Mouse (Mus musculus): Measurements from ENCODE around the gene Supt16. TPM values are rescaled to one million over a fixed set of nuclear protein-coding genes. Genes with fewer than 3 reads are reported as not detected.
A peak's percentile ranks its signal among the peaks of the same experiment; 100 is the strongest.

Gene Supt16
- polyA plus RNA-seq, 1 experiment from 2014 or later = 46.1 TPM

- H3K4me1 ChIP-seq = 0 out of 2 replicates have a peak, but pooled peaks cover 3% of the 10 kb centered on the region
- no peaks in the 10 kb centered on the region for H3K27me3 ChIP-seq
- WGBS = 58% methylated on average over 4 of the region's 4 CpGs
- H3K4me3 ChIP-seq (replicated peaks) = no peak overlapping the region
- no peaks in the 10 kb centered on the region for H3K36me3 ChIP-seq
- ATAC-seq (ENCODE audit: insufficient number of reproducible peaks, low FRiP score, low TSS enrichment, low read depth) = no peak
- no peak overlapping the region for H3K4me2 ChIP-seq (replicated peaks)
- H3K9ac ChIP-seq = no peak overlapping the region
- H3K27ac ChIP-seq (replicated peaks) = no peak overlapping the region
- no peaks in the 10 kb centered on the region for H3K9me3 ChIP-seq (replicated peaks)
Measured at GRCm38 (mm10) chr14:52146540-52146939, 50.7 kb downstream of the Supt16 start.

GRCm38 (mm10) chr14:52144165-52144564 is 53.1 kb downstream of the Supt16 start:
- 0 out of 2 replicates have a peak, but pooled peaks cover 10% of the 10 kb centered on the region for H3K4me1 ChIP-seq
- no peak overlapping the region for H3K9ac ChIP-seq
- no peaks in the 10 kb centered on the region for H3K36me3 ChIP-seq
- H3K4me2 ChIP-seq (replicated peaks) = no peak overlapping the region
- H3K4me3 ChIP-seq (replicated peaks) = no peak overlapping the region
- H3K27ac ChIP-seq (replicated peaks) = no peak overlapping the region
- no peaks in the 10 kb centered on the region for H3K9me3 ChIP-seq (replicated peaks)
- no peak for ATAC-seq (ENCODE audit: insufficient number of reproducible peaks, low FRiP score, low TSS enrichment, low read depth)
- WGBS = 65% methylated on average over 4 of the region's 4 CpGs
- H3K27me3 ChIP-seq = no peaks in the 10 kb centered on the region

DNA sequence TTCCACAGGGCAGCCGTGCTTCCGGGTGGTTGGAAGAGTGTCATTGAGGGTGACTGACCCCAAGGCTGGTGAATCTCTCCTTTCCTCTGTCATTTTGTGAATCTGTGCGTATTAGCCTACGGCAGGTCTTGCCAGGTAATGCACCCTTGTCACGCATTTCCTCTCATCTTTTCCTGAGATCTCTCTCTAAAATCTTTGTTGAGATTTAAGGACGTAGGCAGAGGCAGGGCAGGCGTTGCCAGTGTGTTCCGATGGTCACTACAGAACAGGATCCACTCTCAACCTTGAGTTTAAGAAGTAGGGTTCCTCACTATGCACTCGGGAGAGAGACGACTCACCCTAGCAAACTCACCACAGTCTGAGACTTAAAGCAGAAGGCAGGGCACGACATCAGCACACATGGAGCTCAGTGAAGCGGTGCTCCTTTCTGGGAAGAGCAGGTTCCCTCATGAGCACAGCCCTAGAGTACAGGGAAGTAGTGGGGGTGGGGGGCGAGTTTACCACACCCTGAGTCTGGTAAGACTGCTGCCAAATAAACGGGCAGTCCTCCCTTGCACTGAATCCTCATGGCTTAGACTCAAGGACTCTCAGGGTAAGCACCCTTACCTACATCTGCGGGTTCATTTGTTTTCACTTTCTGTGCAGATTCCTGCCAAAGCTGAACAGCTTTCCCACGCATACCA is 55.6 kb downstream of the Supt16 start:
- Histone ChIP-seq H3K4me1 (0 out of 2 replicates have a peak, but pooled peaks cover 10% of the 10 kb centered on the region), H3K27ac (replicated peaks) (no peak overlapping the region), H3K36me3 (no peaks in the 10 kb centered on the region), H3K9me3 (replicated peaks) (no peaks in the 10 kb centered on the region), H3K27me3 (no peaks in the 10 kb centered on the region), H3K4me2 (replicated peaks) (peak overlapping the region; percentile 28; the same call in 1 of the 2 replicates), H3K4me3 (replicated peaks) (no peak overlapping the region), H3K9ac (no peak overlapping the region)
- 68% methylated on average over 16 of the region's 16 CpGs for WGBS
- ATAC-seq (ENCODE audit: insufficient number of reproducible peaks, low FRiP score, low TSS enrichment, low read depth) = no peak

- no peaks in the 10 kb centered on the region for H3K9me3 ChIP-seq (replicated peaks)
- H3K4me2 ChIP-seq (replicated peaks) = peak overlapping the region; percentile 28
- H3K27ac ChIP-seq (replicated peaks) = no peak overlapping the region
- no peaks in the 10 kb centered on the region for H3K27me3 ChIP-seq
- no peaks in the 10 kb centered on the region for H3K36me3 ChIP-seq
- no peak for ATAC-seq (ENCODE audit: insufficient number of reproducible peaks, low FRiP score, low TSS enrichment, low read depth)
- no peak overlapping the region for H3K9ac ChIP-seq
- no peak overlapping the region; the same call in 1 of the 2 replicates for H3K4me3 ChIP-seq (replicated peaks)
- 49% methylated on average over 19 of the region's 19 CpGs for WGBS
- H3K4me1 ChIP-seq = 0 out of 2 replicates have a peak, but pooled peaks cover 10% of the 10 kb centered on the region
Measured at GRCm38 (mm10) chr14:52140577-52141444, 56.4 kb downstream of the Supt16 start.

GRCm38 (mm10) chr14:52133584-52133983 is 63.6 kb downstream of the Supt16 start:
- no peak overlapping the region for H3K9ac ChIP-seq
- H3K9me3 ChIP-seq (replicated peaks) = no peaks in the 10 kb centered on the region
- H3K36me3 ChIP-seq = no peaks in the 10 kb centered on the region
- 65% methylated on average over 5 of the region's 5 CpGs for WGBS
- H3K27me3 ChIP-seq = no peaks in the 10 kb centered on the region
- H3K4me1 ChIP-seq = no peaks in the 10 kb centered on the region
- H3K27ac ChIP-seq (replicated peaks) = no peak overlapping the region
- H3K4me2 ChIP-seq (replicated peaks) = no peak overlapping the region
- H3K4me3 ChIP-seq (replicated peaks) = no peak overlapping the region
- no peak for ATAC-seq (ENCODE audit: insufficient number of reproducible peaks, low FRiP score, low TSS enrichment, low read depth)

GRCm38 (mm10) chr14:52124636-52125035 is 72.6 kb downstream of the Supt16 start:
- Histone ChIP-seq H3K36me3 (no peaks in the 10 kb centered on the region), H3K9ac (no peak overlapping the region), H3K4me3 (replicated peaks) (no peak overlapping the region), H3K4me2 (replicated peaks) (no peak overlapping the region), H3K27me3 (no peaks in the 10 kb centered on the region), H3K4me1 (no peaks in the 10 kb centered on the region; the same call in 1 of the 2 replicates), H3K9me3 (replicated peaks) (no peaks in the 10 kb centered on the region), H3K27ac (replicated peaks) (no peak overlapping the region)
- 84% methylated on average over 3 of the region's 3 CpGs for WGBS
- ATAC-seq (ENCODE audit: insufficient number of reproducible peaks, low FRiP score, low TSS enrichment, low read depth) = no peak

DNA sequence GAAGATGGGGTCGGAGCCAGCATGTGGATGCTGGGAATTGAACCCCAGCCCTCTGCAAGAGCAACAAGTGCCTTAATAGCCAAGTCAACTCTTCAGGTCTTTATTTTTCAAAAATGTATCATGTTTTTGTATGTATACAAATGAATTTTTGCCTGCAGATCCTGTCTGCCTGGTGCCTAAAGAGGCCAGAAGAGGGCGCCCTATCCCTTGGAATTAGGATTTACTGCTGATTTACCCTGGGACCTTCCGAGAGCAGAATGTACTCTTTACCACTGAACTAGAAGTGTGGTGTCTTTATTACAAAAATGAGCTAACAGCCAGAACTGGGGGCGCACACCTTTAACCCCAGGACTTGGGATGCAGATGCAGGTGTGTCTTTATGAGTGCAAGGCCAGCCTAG is 73.3 kb downstream of the Supt16 start:
- Histone ChIP-seq H3K9ac (no peak overlapping the region), H3K4me3 (replicated peaks) (no peak overlapping the region), H3K27me3 (no peaks in the 10 kb centered on the region), H3K9me3 (replicated peaks) (no peaks in the 10 kb centered on the region), H3K4me2 (replicated peaks) (no peak overlapping the region), H3K36me3 (no peaks in the 10 kb centered on the region), H3K4me1 (peaks cover 6% of the 10 kb centered on the region), H3K27ac (replicated peaks) (no peak overlapping the region)
- ATAC-seq (ENCODE audit: insufficient number of reproducible peaks, low FRiP score, low TSS enrichment, low read depth) = no peak
- WGBS = 19% methylated on average over 4 of the region's 4 CpGs

- H3K9me3 ChIP-seq (replicated peaks) = no peaks in the 10 kb centered on the region
- H3K27me3 ChIP-seq = no peaks in the 10 kb centered on the region
- no peak overlapping the region for H3K9ac ChIP-seq
- no peaks in the 10 kb centered on the region for H3K36me3 ChIP-seq
- peaks cover 11% of the 10 kb centered on the region for H3K4me1 ChIP-seq
- H3K4me2 ChIP-seq (replicated peaks) = peak overlapping the region; percentile 98
- WGBS = 34% methylated on average over 7 of the region's 7 CpGs
- H3K27ac ChIP-seq (replicated peaks) = no peak overlapping the region
- ATAC-seq (ENCODE audit: insufficient number of reproducible peaks, low FRiP score, low TSS enrichment, low read depth) = no peak
- H3K4me3 ChIP-seq (replicated peaks) = no peak overlapping the region
Measured at GRCm38 (mm10) chr14:52120169-52120568, 77.0 kb downstream of the Supt16 start.

DNA sequence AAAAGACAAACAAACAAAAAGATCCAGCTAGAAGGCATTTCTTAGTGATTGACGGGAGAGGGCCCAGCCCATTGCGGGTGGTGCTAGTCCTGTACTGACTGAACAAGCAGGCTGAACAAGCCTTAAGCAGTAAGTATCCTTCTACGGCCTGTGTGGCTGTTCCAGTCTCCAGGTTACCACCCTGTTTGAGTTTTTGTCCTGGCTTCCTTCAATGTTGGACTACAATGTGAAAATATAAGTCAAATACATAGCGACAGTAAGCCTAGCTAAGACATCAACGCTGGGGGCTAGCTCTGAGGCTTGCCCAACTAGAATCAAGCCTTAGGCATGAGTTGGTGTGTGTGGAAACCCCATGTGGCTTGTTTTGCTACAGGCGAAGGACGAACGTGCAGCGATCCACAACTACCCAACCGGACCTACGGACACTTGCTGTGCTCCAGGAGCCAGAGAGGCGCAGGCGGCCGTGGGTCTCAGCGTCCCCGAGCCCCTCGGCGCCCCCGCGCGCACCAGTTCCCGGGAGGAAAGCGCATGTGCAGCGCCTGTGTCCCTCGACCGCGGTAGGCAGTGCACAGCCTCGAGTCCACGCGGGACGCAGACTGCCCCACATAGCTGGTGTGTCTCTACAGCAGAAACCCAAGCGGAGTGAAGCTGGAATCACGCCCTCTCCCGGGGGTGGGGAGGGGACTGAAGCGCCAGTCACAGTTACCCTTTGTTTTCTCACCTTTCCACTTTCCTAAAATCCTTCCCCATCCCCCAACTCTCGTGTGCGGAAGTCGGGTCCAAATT is 78.2 kb downstream of the Supt16 start:
- Histone ChIP-seq H3K27me3 (no peaks in the 10 kb centered on the region), H3K4me1 (peaks cover 11% of the 10 kb centered on the region), H3K9ac (peak overlapping the region; percentile 53; the same call in 1 of the 2 replicates), H3K27ac (replicated peaks) (peak overlapping the region; percentile 90), H3K4me3 (replicated peaks) (peak overlapping the region; percentile 62), H3K9me3 (replicated peaks) (no peaks in the 10 kb centered on the region), H3K36me3 (no peaks in the 10 kb centered on the region), H3K4me2 (replicated peaks) (peak overlapping the region; percentile 98)
- ATAC-seq (ENCODE audit: insufficient number of reproducible peaks, low FRiP score, low TSS enrichment, low read depth) = peak; percentile 88
- WGBS = 1% methylated on average over 38 of the region's 38 CpGs

DNA sequence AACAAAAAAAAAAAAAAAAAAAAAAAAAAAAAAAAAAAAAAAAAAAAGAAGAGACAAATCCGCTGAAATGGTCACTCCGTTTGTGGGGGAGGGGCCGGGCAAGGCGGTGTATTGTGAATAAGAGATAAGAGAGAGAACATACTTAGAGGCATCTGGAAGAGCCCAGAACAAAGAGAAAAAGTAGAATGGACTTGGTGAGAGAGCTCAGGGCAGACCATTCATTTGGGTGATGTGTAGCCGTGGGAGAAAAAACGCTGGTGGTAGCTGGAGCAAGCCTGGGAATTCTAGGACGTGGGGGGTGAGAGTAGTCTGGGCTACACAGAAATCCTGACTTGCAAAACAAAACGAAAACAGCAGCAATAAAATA is 78.8 kb downstream of the Supt16 start:
- no peaks in the 10 kb centered on the region for H3K9me3 ChIP-seq (replicated peaks)
- H3K27ac ChIP-seq (replicated peaks) = peak overlapping the region; percentile 90
- peak overlapping the region; percentile 62 for H3K4me3 ChIP-seq (replicated peaks)
- WGBS = 15% methylated on average over 8 of the region's 8 CpGs
- no peaks in the 10 kb centered on the region for H3K36me3 ChIP-seq
- ATAC-seq (ENCODE audit: insufficient number of reproducible peaks, low FRiP score, low TSS enrichment, low read depth) = no peak; the same call in 1 of the 2 replicates
- no peaks in the 10 kb centered on the region for H3K27me3 ChIP-seq
- H3K4me1 ChIP-seq = peaks cover 11% of the 10 kb centered on the region
- peak overlapping the region; percentile 98 for H3K4me2 ChIP-seq (replicated peaks)
- H3K9ac ChIP-seq = no peak overlapping the region

- peaks cover 11% of the 10 kb centered on the region for H3K4me1 ChIP-seq
- H3K36me3 ChIP-seq = no peaks in the 10 kb centered on the region
- no peaks in the 10 kb centered on the region for H3K27me3 ChIP-seq
- no peak overlapping the region for H3K4me2 ChIP-seq (replicated peaks)
- H3K9me3 ChIP-seq (replicated peaks) = no peaks in the 10 kb centered on the region
- no peak overlapping the region for H3K9ac ChIP-seq
- 90% methylated on average over 5 of the region's 5 CpGs for WGBS
- no peak for ATAC-seq (ENCODE audit: insufficient number of reproducible peaks, low FRiP score, low TSS enrichment, low read depth)
- no peak overlapping the region for H3K27ac ChIP-seq (replicated peaks)
- H3K4me3 ChIP-seq (replicated peaks) = no peak overlapping the region
Measured at GRCm38 (mm10) chr14:52117241-52117640, 80.0 kb downstream of the Supt16 start.
